Mouse (Mus musculus) left cerebral cortex, postnatal 14 days (tissue): ENCODE data around the gene Spata31d1a. TPM values are rescaled to one million over a fixed set of nuclear protein-coding genes. Genes with fewer than 3 reads are reported as not detected.

Experiments used
- DNase-seq, 2 experiments: peaks; one replicate each; pipeline ENCODE4 v3.0.0; 2021 to 2022; ENCODE audit warnings: low spot score in 2 of 2, mixed read lengths in 1 of 2
- intact Hi-C: fragments of 180-260 bp; cut with DNase I; formaldehyde crosslinking; loops from one replicate; pipeline ENCODE4 v1.15.1; 2025
- total RNA-seq, 2 experiments: library from RNA; stranded (reverse); gene quantifications; 2 replicates each; pipeline ENCODE4 v1.2.3; 2021

The Spata31d1a gene
- total RNA-seq, 2 experiments from 2014 or later = 0.13 to 0.18 TPM

DNA sequence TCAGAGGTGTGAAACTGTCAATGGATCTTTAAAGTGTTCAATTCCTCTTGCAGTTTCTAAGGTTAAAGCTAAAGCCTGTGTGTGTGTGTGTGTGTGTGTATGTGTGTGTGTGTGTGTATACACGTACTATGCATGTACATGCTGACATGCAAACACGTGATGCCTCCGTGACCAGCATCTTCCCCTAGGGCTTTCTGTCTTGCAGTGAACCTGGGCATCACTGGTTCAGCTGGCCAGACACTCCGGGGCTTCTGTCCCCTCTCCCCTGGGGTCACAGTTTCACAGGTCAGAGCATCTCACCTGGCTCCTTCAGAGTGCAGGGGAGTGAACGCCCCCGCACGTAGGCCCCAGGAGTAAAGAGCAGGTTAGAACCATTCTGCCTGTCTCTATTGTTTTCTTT is 36.5 kb downstream of the Spata31d1a start:
- intact Hi-C loops = no loop called here
- no peak for DNase-seq

- intact Hi-C loops = no loop called here
- DNase-seq = no peak
These were observed 37.9 kb downstream of the Spata31d1a start for GRCm38 (mm10) chr13:59672248-59672647.

DNA sequence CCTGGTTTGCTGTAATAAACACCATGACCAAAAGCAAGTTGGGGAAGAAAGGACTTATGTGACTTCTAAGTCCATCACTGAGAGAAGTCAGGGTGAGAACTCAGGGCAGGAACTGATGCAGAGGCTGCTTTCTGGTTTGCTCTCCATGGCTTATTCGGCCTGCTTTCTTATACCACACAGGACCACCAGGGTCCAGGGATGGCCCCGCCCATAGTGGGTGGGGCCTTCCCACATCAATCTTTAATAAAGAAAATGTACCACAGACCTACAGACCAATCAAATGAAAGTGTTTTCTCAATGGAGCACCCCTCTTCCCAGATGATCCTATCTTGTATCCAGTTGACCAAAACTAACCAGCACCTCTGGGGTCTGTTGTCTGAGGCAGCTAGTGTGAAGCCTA is 38.6 kb downstream of the Spata31d1a start:
- intact Hi-C loops = no loop called here
- DNase-seq = no peak

DNA sequence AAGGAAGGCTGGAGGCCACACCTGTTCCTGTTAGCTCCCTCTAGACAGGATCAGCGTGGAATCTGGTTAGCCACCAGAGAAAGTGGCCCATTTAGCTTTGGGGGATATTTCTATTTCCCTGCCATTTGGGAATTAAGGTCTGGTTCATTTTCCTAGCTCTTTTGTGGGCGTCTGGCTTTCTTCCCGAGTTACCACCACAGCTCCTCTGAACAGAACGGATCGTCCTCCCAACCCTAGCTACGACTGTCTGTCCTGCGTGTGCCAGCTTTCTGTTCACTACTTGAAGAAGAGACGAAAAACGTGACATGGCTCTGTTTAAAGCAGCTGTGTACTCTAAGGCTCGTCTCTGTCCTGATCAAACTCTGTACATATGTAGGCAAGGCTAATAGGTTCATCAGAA is 40.2 kb downstream of the Spata31d1a start:
- intact Hi-C loops = no loop called here
- DNase-seq = no peak

- DNase-seq = no peak
- intact Hi-C loops = no loop called here
These were observed 41.5 kb downstream of the Spata31d1a start for GRCm38 (mm10) chr13:59668501-59669093.

- no peak for DNase-seq
- intact Hi-C loops = no loop called here
These were observed 42.4 kb downstream of the Spata31d1a start for GRCm38 (mm10) chr13:59667763-59668162.

- intact Hi-C loops = no loop called here
- DNase-seq = no peak
These were observed 46.0 kb downstream of the Spata31d1a start for GRCm38 (mm10) chr13:59663939-59664712.

DNA sequence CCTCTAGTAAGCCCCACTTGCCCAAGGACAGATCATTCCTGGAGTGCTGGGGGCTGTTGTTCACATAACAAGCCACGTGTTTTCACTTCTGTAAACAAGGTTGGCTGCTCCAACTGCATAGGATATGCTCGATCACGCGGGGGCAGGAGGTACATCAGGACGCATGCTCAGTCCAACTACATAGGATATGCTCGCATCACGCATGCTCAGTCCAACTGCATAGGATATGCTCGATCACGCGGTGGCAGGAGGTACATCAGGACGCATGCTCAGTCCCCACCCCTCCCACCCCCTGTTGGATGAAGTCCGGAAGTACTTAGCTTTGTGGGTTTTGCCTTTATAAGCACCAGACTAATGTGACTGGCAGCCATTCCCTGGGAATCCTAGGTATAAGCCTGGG is 48.2 kb downstream of the Spata31d1a start:
- DNase-seq = no peak
- intact Hi-C loops = no loop called here

- intact Hi-C loops = no loop called here
These were observed 48.7 kb downstream of the Spata31d1a start for GRCm38 (mm10) chr13:59661387-59661786.

GRCm38 (mm10) chr13:59660371-59660770 is 49.8 kb downstream of the Spata31d1a start:
- intact Hi-C loops = no loop called here
- no peak for DNase-seq

More at GRCm38 (mm10) chr13:59661387-59661786, 48.7 kb downstream of the Spata31d1a start:
- no peak for DNase-seq

- intact Hi-C loops = no loop called here
- no peak for DNase-seq
These were observed 52.3 kb downstream of the Spata31d1a start for GRCm38 (mm10) chr13:59657781-59658180.

DNA sequence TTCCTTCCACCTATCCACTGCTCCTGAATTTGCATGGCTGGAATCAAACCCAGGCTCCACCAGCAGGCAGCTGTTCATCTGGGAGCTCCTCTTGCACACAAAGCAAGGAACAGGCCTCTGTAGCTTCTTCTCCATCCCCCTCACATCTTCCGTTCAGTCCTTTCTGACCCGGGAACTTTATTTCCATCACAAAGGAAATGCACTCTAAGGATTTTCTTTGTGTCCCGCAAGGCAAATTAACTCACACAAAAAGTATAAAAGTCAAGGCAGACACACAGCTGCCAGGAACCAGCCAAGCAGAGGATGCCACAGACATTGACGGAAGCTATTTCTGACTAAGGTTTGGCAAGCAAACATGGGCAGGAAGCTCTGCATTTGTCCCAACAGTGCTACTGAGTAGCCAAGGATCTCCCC is 53.1 kb downstream of the Spata31d1a start:
- no peak for DNase-seq
- intact Hi-C loops = no loop called here

GRCm38 (mm10) chr13:59656316-59656832 is 53.8 kb downstream of the Spata31d1a start:
- no peak for DNase-seq
- intact Hi-C loops = no loop called here

DNA sequence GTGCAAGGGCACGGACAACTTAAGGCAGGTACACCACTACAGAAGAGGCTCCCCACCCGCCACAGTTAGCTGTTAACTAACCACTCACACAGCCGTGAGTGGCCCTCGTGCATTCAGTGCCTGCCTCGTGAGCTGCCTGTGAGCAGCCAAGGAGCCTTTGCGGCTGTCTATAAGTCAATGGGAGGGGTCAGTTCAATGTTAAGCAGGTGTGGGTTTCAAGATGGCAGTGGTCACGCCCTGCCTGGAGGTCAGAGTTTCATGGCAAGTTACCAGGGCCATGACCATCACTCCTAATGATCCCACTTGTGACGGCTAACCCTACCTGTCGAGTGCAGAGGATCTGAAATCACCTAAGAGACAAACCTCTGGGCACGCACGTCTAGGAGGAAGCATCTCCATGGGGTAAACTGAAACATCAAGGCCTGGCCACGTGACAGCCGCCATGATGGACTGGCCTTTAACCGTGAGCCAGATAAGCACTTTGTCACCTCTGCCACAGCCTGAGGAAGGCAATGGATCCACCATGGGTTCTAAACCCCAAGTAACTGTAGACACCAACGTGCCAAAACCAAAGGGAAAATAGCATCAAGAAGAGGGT is 54.3 kb downstream of the Spata31d1a start:
- DNase-seq = no peak
- intact Hi-C loops = no loop called here

DNA sequence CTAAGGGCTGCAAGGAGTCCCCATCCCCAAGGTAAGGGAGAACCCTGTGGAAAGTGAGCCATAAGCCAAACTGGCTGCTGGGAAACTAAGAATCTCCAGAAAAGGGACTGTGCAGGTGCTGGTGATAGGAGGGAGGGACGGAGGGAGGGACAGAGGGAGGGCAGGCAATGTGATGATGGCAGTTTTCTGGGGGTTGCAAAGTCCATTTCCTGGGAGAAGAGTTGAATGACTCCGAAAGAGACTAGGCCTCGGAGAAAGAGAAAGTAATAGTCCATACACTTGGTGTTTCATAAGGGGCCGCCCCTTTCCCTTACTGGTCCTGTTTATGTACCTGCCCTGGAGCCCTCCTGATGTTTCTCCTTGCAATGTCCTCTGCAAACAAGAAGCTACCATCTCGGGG is 55.7 kb downstream of the Spata31d1a start:
- DNase-seq = no peak
- intact Hi-C loops = no loop called here

DNA sequence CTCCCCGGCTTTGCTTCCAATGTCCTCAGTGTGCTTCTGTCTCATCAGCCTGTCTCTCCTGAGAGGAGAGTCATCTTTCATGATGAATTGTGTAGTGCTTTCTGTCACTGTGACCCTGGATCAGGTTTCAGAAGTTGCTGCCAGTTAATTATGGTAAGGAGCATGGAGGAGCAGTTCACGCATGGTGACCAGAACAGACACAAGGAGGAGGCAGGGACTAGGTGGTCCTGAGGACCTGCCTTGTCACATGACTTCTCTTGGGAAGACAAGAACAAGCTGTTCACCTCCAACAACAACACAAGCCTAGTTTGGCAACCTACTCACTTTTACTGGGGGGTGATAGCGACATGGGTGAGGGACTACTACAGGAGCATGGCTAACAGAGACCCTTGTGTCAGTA is 57.0 kb downstream of the Spata31d1a start:
- DNase-seq = no peak
- intact Hi-C loops = no loop called here

DNA sequence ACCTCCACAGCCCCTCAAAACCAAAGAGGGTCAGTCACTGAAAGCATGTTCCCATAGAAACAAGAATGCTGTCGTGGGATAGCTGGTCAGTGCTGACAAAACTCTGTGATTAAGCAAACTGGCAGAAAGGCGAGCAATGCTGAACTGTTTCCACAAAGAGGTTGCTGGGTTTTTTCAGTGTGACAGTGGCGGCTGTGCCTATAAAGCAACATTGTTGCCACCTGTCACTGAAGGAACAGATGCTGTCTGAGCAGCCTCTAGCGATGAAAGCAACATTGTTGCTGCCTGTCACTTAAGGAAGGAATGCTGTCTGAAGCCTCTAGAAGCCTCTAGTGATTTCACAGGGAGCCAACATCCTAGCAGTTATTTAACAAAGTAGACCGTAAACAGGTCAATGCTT is 57.5 kb downstream of the Spata31d1a start:
- DNase-seq = no peak
- intact Hi-C loops = no loop called here
